Mouse (Mus musculus) left cerebral cortex, postnatal 14 days (tissue): Measurements from ENCODE around the gene Trim11. TPM values are rescaled to one million over a fixed set of nuclear protein-coding genes. Genes with fewer than 3 reads are reported as not detected.

Source experiments
- DNase-seq, 2 experiments: peaks; one replicate each; pipeline ENCODE4 v3.0.0; 2021 to 2022; ENCODE audit warnings: low spot score in 2 of 2, mixed read lengths in 1 of 2
- intact Hi-C: fragments of 180-260 bp; cut with DNase I; formaldehyde crosslinking; loops from one replicate; pipeline ENCODE4 v1.15.1; 2025
- microRNA-seq, 2 experiments: library from miRNA; unstranded; fragments of <30 nt; microRNA quantifications; one replicate each; pipeline ENCODE4 v1.2.0; 2022
- total RNA-seq, 2 experiments: library from RNA; stranded (reverse); gene quantifications; 2 replicates each; pipeline ENCODE4 v1.2.3; 2021

Gene Trim11
- total RNA-seq, 2 experiments from 2014 or later = 21.8 to 22.0 TPM

GRCm38 (mm10) chr11:58994337-58994826, 16.5 kb downstream of the Trim11 start:
- DNase-seq = peak in 1 of 2 experiments; percentile 46

GRCm38 (mm10) chr11:58995061-58995806, 17.3 kb downstream of the Trim11 start:
- DNase-seq = no peak
- intact Hi-C loops = no loop called here

More at GRCm38 (mm10) chr11:58994337-58994826, 16.5 kb downstream of the Trim11 start:
- intact Hi-C loops = no loop called here

- DNase-seq = peak in 1 of 2 experiments; percentile 39
- intact Hi-C loops = no loop called here
Observed at GRCm38 (mm10) chr11:58995807-58996370, 18.0 kb downstream of the Trim11 start.

GRCm38 (mm10) chr11:58997541-58997940, 19.6 kb downstream of the Trim11 start:
- no peak for DNase-seq

GRCm38 (mm10) chr11:58999158-58999557, 21.3 kb downstream of the Trim11 start:
- DNase-seq = no peak
- intact Hi-C loops = no loop called here

More at GRCm38 (mm10) chr11:58997541-58997940, 19.6 kb downstream of the Trim11 start:
- intact Hi-C loops = no loop called here

- intact Hi-C loops = no loop called here
- no peak for DNase-seq
Observed at GRCm38 (mm10) chr11:58999830-59000229, 21.9 kb downstream of the Trim11 start.

- DNase-seq = no peak
- intact Hi-C loops = no loop called here
Observed at GRCm38 (mm10) chr11:59000635-59001034, 22.7 kb downstream of the Trim11 start.

GRCm38 (mm10) chr11:59002327-59003079, 24.6 kb downstream of the Trim11 start:
- no peak for DNase-seq
- intact Hi-C loops = no loop called here

- intact Hi-C loops = no loop called here
- DNase-seq = peak; percentile 49
Observed at GRCm38 (mm10) chr11:59015052-59015451, 37.2 kb downstream of the Trim11 start.

GRCm38 (mm10) chr11:59026411-59026810, 48.5 kb downstream of the Trim11 start:
- intact Hi-C loops = no loop called here
- DNase-seq = no peak

GRCm38 (mm10) chr11:59029003-59029402, 51.1 kb downstream of the Trim11 start:
- DNase-seq = no peak
- intact Hi-C loops = no loop called here

Small RNAs within 50 kb of the gene (microRNA-seq; reads per million reads assigned to microRNA genes)
- gene Gm44313 = 0 to 0.53 reads per million in 2 experiments

Other genes with a start within 250 kb of the Trim11 start
- gene Olfr317, start 238.9 kb upstream of the Trim11 start, total RNA-seq = under 1 TPM in 1 of 2 experiments, not detected in 1; 0.15 TPM
- gene Olfr316, start 225.4 kb upstream of the Trim11 start, total RNA-seq = under 1 TPM; 0.13 to 0.42 TPM
- gene Olfr315, start 204.9 kb upstream of the Trim11 start, total RNA-seq = not detected
- not detected for gene Olfr314, start 195.1 kb upstream of the Trim11 start, total RNA-seq
- gene Fam183b, start 176.1 kb upstream of the Trim11 start, total RNA-seq = 1 to 10 TPM in 1 of 2 experiments, under 1 TPM in 1; 0.89 to 2.1 TPM
- not detected for gene Olfr313, start 163.1 kb upstream of the Trim11 start, total RNA-seq
- not detected for gene Olfr312, start 148.9 kb upstream of the Trim11 start, total RNA-seq
- not detected for gene Olfr311, start 138.8 kb upstream of the Trim11 start, total RNA-seq
- 10 to 100 TPM; 16.7 TPM for gene Gm12258, start 130.9 kb upstream of the Trim11 start, total RNA-seq
- gene 2810021J22Rik, start 110.9 kb upstream of the Trim11 start, total RNA-seq = 1 to 10 TPM; 9.3 TPM
- gene Zfp39, start 73.9 kb upstream of the Trim11 start, total RNA-seq = 1 to 10 TPM; 8.7 to 9.0 TPM
- not detected for gene Btnl10, start 60.2 kb upstream of the Trim11 start, total RNA-seq
- 100 to 1,000 TPM; 493 to 512 TPM for gene Rnf187, start 39.2 kb upstream of the Trim11 start, total RNA-seq
- 100 to 1,000 TPM; 119 to 135 TPM for gene Hist3h2ba, start 29.2 kb upstream of the Trim11 start, total RNA-seq
- 10 to 100 TPM; 57.2 to 62.3 TPM for gene Hist3h2a, start 23.4 kb upstream of the Trim11 start, total RNA-seq
- gene Trim17, start 23.4 kb upstream of the Trim11 start, total RNA-seq = 1 to 10 TPM; 3.9 to 4.3 TPM
- gene Obscn, start 158.3 kb downstream of the Trim11 start, total RNA-seq = 1 to 10 TPM; 1.5 to 1.9 TPM
- gene Iba57, start 185.6 kb downstream of the Trim11 start, total RNA-seq = 10 to 100 TPM in 1 of 2 experiments, 1 to 10 TPM in 1; 9.8 to 10.0 TPM
- 10 to 100 TPM in 1 of 2 experiments, 1 to 10 TPM in 1; 7.9 to 14.2 TPM for gene Gjc2, start 205.1 kb downstream of the Trim11 start, total RNA-seq
- gene Guk1, start 214.1 kb downstream of the Trim11 start, total RNA-seq = 100 to 1,000 TPM; 113 to 118 TPM
- 10 to 100 TPM; 38.5 to 39.9 TPM for gene Mrpl55, start 224.4 kb downstream of the Trim11 start, total RNA-seq
- 10 to 100 TPM; 18.3 to 19.2 TPM for gene 2310033P09Rik, start 230.2 kb downstream of the Trim11 start, total RNA-seq